In the genomic region with DNA sequence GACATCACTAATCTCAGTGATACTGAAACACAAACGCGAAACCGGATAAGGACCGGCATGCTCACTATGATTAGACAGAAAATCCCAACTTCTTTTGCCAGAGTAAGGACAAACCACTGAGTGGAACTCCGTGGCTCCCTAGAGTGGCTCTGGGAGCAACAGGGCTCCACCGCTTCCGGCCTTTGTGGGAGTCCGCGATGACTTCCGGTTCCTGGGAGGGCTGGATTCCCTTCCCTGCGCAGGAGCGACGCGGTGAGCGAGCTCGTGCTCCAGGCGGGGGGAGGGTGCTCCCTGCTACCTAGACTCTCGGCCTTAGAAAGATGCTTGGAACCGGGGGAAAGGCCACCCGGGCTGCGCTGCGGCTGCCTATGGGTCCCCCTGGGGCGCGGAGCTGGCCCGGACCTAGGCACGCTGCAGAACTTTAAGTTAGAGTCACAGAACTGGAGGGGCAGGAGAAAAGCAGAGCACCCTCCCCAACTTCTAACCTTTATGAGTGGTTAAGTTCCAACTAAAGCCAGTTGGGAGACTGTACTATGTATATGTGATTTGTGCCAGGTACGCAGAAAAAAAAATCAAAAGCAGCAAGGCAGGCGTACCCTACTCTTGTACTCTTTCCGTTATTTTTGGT, we compare ENCODE assay signal across 8 mouse cellular contexts. TPM values are rescaled to one million over a fixed set of nuclear protein-coding genes. Genes with fewer than 3 reads are reported as not detected.
A peak's percentile ranks its signal among the peaks of the same experiment; 100 is the strongest.
DNase-seq lines count a peak whose midpoint lies in the region; ATAC-seq lines count a peak whose summit lies in the region.

Gene Zscan12 (plus strand): TSS at position 200 of the 628 bp plus-strand sequence.

- H3K4me3 ChIP-seq in forebrain, embryonic 14.5 days (ENCODE audit: low read depth, low read length): peak within 1 kb of the TSS; percentile 66
- H3K4me3 ChIP-seq in neural tube, embryonic 15.5 days (replicated peaks): peak within 1 kb of the TSS; percentile 74

- ATAC-seq in forebrain, embryonic 14.5 days: peak; percentile 100
- ATAC-seq in neural tube, embryonic 15.5 days (ENCODE audit: low FRiP score): peak; percentile 100

- peak within 1 kb of the TSS; percentile 85 for H3K9ac ChIP-seq in forebrain, embryonic 14.5 days (ENCODE audit: low read length)
- H3K9ac ChIP-seq in neural tube, embryonic 15.5 days (replicated peaks): peak within 1 kb of the TSS; percentile 87

- H3K4me2 ChIP-seq in forebrain, embryonic 14.5 days (ENCODE audit: low read length): peak within 1 kb of the TSS; percentile 62
- H3K4me2 ChIP-seq in neural tube, embryonic 15.5 days: peak within 1 kb of the TSS; percentile 69

- H3K27ac ChIP-seq in forebrain, embryonic 14.5 days (ENCODE audit: low read depth, low read length): 0 out of 2 replicates have a peak within 1 kb of the TSS, but pooled peaks have one; percentile 39
- peak within 1 kb of the TSS; percentile 67; the same call in 1 of the 2 replicates for H3K27ac ChIP-seq in neural tube, embryonic 15.5 days (replicated peaks)

- H3K9me3 ChIP-seq in forebrain, embryonic 14.5 days (replicated peaks; ENCODE audit: control insufficient read depth, low read length): no peaks in the 10 kb centered on the region
- no peaks in the 10 kb centered on the region for H3K9me3 ChIP-seq in neural tube, embryonic 15.5 days (replicated peaks)

- H3K4me1 ChIP-seq in forebrain, embryonic 14.5 days (ENCODE audit: control insufficient read depth, insufficient read depth, low read length): peaks cover 18% of the 10 kb centered on the region
- H3K4me1 ChIP-seq in neural tube, embryonic 15.5 days: peaks cover 25% of the 10 kb centered on the region

- no peaks in the 10 kb centered on the region for H3K27me3 ChIP-seq in forebrain, embryonic 14.5 days (replicated peaks; ENCODE audit: control insufficient read depth, insufficient read depth, low read length)
- H3K27me3 ChIP-seq in neural tube, embryonic 15.5 days (replicated peaks): peaks cover 4% of the 10 kb centered on the region; the same call in 1 of the 2 replicates

- intact Hi-C loops in heart, postnatal 14 days (cut with DNase I): loop anchor here (2.0 to 5.0 kb wide), 4 partner anchors 40 to 350 kb away; partner anchors contain the start of genes Zkscan3, Zkscan8 and Zscan26

- under 1% methylated on average over 29 of the region's 29 CpGs for WGBS in forebrain, embryonic 14.5 days
- WGBS in neural tube, embryonic 15.5 days: 2% methylated on average over 29 of the region's 29 CpGs

- 0 out of 2 replicates have a peak, but pooled peaks cover 2% of the 10 kb centered on the region for H3K36me3 ChIP-seq in forebrain, embryonic 14.5 days (ENCODE audit: control insufficient read depth, insufficient read depth, low read length)
- H3K36me3 ChIP-seq in neural tube, embryonic 15.5 days: peaks cover 5% of the 10 kb centered on the region; the same call in 1 of the 2 replicates

- DNase-seq in ES-CJ7 (ENCODE audit: low read depth, low spot score): peak; percentile 94
- peak; percentile 85 for DNase-seq in cerebellum, adult 11 months
- DNase-seq in forebrain, embryonic 14.5 days (ENCODE audit: low spot score): peak; percentile 98
- peak; percentile 89 for DNase-seq in heart, postnatal 14 days
- peak; percentile 91 for DNase-seq in layer of hippocampus, adult 11-12 months (ENCODE audit: low spot score)
- DNase-seq in lung, adult 18-20 months: peak; percentile 92 to 95
- DNase-seq in testis, postnatal 14 days (ENCODE audit: low spot score): peak; percentile 91

RNA-seq across cellular contexts. Expression of gene Zscan12, which starts in this region (rescaled TPM):
- 14.7 and 15.0 TPM in 2 replicates for polyA plus RNA-seq in forebrain, embryonic 14.5 days (2014; fragmentation: Nextera tagmentation; extraction: Ambion mirVana)
- total RNA-seq in heart, postnatal 14 days (2021): 1 to 10 TPM; 4.6 to 4.9 TPM
- 12.4 and 13.0 TPM in 2 replicates for polyA plus RNA-seq in neural tube, embryonic 15.5 days (2015; fragmentation: Nextera tagmentation; extraction: Ambion mirVana)

Comparison
In these comparisons a context has a peak if more than half of its experiments do, and no peak if none do; other contexts are left out.
1. Peak in every context shown above with its lines: DNase-seq, ATAC-seq, H3K4me3 ChIP-seq and H3K27ac ChIP-seq.